Mouse (Mus musculus) T-helper 17 cell (primary cell): Measurements from ENCODE around the gene Etl4.

ENCODE experiments used
- in situ Hi-C, 2 experiments: fragments of 300-600 bp; cut with MboI, MseI; formaldehyde crosslinking; loops; 1 replicate in 1 of 2; 2 replicates in 1 of 2; pipeline ENCODE4 v1.15.1; 2025; ENCODE audit warnings: high pct_unique_total_duplicates in 2 of 2

The Etl4 gene

DNA sequence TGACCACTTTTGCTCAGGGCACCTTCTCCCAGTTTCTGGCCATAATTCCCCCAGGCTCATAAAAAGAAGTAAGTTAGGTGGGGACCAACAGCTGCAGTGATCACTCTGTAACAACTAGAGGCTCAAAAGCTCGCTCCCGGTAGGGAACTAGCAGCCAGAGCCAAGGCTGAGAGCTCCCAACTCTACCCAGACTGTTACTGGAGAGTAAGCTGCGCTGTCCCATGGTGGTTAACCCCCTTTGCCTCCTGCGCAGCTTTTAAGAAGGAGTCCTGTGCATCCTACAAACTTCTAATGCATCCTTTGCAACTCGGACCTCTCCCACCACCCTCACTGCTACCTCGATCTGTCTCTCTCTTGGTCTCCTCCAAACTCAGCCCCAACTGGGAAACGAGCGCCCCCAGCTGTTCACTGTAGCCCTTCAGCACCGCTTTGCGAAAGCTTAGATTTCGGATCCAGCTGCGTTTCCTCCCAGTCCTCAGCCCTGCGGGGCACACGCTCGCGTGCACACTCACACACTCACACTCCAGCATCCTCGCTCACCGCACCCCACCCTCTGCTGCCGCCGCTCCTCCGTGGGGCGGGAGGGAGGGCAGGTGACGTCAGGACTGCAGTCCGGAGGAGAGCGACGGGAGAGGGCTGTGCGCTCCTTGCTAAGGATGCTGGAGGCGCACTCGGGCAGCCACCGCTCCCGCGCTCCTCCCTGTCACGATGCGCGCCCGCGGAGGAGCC lies at the start of gene Etl4:
Etl4 (plus strand) TSS at position 610 of the 729 bp plus-strand sequence.
- in situ Hi-C loops = no loop called here

DNA sequence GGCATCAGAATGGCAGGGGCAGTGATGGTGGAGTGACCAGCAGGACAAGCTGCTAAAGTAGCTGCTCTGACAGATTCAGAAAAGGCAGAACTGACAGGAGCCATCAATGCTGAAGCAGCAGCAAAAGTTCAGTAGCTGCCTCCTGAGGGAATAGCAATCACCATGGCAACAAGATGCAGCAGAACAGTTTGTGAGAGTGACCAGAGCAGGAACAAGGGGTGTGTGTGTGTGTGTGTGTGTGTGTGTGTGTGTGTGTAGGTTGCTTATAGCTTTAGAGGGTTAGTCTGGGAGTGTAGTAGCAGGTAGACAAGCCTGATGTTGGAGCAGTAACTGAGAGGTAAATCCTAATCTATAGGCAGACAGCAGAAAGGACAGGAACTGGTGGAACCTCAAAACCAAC lies 40.4 kb upstream of the Etl4 start:
- in situ Hi-C loops = no loop called here

DNA sequence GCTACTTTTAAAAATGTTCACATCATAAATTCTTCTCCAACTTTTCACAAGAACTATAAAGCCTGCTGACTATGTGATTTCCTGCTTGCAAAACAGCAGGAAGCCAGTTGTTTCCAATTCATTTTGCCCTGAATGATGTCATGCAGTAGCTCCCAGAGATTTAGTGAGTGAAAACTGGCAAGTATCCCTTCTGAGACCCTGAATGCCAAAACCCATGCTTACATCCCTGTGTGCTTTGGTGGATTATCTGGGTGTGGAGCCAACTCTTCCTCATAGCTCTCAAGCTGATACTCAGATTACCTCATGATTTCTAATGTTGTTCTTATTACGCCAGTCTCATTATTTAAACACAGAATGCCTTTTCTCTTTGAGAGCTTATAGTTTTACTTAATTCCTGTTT lies 37.7 kb upstream of the Etl4 start:
- in situ Hi-C loops = no loop called here

DNA sequence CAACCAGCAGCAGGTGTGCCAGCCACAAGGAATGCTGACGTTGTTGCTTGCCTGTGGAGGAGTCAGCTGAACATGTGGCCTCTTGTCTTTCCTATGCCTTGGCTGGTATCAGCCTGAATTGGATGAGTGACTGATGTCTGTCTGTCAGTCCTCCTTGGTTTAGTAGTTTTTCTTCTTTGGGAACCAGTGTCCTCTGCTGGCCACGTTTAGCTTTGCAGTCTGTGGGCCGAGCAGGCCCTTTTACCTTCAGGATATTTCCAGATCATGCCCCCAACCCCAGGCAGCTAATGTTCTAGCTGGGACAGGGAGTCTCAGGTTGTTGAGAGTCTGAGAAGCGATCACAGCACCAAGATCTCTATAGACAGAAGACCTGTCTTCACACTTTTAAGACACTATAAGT lies 18.7 kb upstream of the Etl4 start:
- in situ Hi-C loops = loop anchor here in 1 of 2 experiments (10.0 kb wide), 1 partner anchor 386 kb away; no protein-coding TSS in a partner anchor

DNA sequence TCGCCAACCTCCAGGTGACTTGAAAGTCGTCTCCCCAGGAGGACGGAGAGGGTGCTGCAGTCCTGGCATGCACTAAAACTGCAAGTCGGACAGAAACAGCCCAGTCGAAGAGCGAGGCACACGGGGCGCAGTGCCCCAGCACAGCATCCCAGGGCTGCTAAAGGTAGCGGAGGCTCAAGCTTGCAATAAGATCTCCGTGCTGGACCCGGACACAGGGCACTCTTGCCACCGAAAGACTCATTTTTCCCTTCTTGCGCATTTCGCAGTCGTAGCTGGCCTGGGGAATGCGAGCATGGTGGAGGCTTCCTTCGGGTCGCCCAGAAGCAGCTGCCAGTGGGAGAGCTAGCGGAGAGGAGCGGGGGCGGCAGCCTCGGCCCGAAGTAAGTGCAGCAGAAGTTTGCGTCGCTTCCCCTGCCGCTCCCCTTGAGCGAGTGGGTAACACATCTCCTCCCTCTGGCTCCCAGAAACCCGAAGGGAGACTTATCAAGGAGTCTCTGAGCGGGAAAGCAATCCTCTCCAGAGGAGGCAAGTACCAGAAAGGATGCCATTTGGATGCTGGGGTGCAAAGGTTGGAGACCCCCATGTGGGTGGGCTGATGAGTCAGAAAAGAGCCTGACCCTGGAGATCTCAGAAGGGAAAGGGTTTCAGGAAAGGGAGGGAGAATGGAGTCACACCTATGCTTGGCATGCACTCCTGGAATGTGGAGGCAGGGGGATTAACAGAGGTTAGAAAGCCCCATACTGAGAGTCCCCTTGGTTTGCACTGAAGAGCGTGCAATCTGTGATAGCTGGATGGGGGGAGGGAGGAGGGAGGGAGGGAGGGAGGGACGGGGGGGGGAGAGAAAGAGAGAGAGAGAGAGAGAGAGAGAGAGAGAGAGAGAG lies 560 bp downstream of the Etl4 start:
- in situ Hi-C loops = loop anchor here in 1 of 2 experiments (5.0 kb wide), 1 partner anchor 488 kb away; no protein-coding TSS in a partner anchor

DNA sequence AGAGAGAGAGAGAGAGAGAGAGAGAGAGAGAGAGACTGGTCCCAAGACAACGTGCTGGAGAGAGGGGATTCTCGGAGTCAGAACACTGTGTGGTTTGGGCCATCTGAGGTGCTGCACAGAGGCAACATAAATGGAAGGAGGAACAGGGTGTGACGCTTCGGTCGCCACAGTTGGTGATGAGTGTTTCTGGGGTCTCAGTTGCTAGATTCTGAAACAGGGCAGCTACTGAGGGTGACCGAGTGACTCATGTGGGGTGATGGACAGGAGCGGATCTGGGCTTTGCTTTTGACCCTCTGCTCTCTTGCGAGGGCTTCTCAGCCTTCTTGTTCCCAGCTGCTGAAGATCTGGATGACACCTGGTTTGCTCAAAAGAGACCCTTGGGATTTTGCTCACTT lies 1.2 kb downstream of the Etl4 start:
- in situ Hi-C loops = loop anchor here in 1 of 2 experiments (5.0 kb wide), 1 partner anchor 488 kb away; no protein-coding TSS in a partner anchor

DNA sequence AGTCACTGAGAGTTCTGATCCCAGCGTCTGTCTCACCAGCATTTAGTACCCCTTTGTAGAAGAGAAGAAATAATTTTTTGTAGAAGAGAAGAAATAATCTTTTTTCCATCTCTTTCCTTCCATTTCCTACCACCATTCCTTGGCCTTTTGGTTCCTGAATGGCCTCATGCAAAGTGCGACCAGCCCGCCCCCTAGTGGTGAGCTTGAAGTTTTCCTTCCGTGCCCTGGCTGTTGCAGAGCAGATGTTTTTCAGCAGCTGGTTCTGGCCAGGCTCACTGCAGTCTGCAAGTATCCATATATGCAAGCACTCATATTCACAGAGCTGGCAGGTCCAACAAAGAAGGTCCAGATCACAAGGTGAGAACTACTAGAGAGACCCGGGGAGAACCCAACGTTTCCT lies 9.6 kb downstream of the Etl4 start:
- in situ Hi-C loops = loop anchor here in 1 of 2 experiments (5.0 kb wide), 1 partner anchor 202 kb away; no protein-coding TSS in a partner anchor

DNA sequence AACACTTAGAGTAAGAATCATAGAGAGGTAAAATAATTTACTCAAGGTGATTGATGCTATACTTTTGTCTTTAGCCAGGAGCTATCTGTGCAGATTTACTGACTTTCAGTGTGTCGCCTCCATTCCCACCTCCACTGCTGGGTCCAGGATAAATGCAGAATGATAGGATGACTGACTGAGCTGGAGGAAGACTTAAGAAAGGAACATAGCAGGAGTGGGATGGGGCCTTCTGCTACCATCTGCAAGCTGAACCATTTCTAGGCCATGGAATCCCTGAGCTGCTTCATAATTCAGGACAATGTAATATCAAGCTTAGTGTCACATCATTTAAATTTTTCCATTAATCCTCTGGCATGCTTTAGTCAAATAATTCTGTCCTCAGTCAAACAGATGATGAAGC lies 20.4 kb downstream of the Etl4 start:
- in situ Hi-C loops = no loop called here

DNA sequence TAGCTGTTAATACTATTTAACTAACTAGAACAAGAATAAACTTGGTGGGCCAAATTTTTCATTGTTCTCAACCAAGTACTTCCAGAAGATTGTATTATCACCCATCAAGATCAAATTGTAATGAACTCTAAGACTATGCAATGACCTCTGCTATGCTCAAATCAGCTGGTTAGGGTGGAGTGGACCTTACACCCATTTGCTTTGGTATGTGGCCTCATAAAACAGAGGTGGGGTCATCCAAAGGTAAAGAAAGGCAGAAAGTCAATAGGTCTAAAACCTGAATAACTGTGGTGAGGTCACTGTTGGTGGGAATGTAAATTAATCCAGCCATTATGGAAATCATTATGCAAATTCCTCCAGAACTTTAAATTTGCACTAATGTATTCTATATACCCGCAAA lies 24.3 kb downstream of the Etl4 start:
- in situ Hi-C loops = no loop called here

DNA sequence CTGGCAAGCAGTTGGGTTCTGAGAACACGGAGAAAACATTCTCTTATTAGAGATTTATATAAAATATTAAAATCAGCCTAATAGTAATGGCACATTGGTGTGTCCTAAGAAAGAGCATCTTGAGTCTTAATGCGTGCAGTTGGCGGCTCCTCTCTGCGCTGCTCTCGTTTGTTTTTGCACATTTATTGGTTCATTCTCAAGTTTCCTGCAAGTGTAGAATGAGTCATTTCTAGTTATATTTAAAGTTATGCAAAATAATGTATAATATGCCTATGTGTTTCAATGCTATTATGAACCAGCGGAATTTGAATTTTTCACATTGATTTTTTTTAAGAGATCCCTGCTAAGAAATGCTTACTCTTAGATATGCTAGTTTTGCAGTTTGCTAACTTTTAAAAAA lies 35.6 kb downstream of the Etl4 start:
- in situ Hi-C loops = no loop called here

DNA sequence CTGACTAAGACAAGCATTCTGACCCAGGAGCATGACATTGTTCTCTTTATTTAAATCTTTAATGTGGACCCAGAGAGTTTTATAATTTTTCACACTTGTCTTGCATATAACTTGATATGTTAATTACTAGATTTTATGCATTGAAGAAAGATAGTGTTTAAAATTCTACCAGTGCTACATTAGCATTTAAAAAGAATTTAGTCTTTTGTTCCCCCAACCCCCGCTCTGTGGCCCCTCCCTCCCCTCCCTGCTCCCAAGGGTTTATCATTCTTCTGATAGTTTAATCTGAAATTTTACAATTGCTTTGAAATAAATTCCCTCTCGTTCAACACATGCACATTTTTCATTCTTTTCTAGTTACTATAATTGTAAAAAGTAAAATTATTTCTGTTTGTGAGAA lies 43.4 kb downstream of the Etl4 start:
- in situ Hi-C loops = no loop called here

DNA sequence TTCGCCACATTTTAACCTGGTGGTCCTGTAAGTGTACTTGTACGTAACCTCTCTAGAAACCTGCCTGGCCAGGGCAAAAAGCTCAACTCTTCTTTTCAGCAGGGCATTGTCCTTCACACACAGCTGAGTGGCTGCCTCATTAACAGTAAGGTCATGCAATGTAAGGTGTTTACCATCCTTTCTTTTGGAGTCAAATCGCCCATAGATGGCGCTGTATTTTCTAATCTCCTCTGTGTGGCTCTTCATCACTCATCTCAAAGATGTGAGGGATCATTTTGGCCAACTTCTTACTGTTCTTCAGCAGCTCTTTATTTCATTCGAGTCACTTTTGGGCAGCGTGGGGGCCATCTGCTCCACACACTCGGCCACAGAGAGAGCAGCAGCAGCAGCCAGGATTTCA lies 56.9 kb downstream of the Etl4 start:
- in situ Hi-C loops = no loop called here

DNA sequence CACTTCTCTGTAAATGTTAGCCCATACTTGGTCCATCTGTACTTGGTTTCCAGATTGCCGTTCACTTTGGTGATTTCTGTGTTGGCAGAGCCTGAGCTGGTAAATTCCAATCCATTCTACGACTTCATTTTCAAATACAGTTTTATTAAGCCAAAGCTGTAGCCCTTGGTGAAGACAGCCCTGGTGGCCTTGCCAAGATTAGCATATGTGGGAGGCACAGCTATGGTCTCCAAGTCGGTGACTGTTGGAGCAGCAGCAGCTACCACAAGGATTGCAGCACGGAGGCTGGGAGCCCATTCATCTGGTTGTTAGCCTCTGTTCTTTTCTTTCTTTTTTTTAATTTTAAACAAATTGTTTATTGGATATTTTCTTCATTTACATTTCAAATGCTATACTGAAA lies 128.1 kb downstream of the Etl4 start:
- in situ Hi-C loops = no loop called here

DNA sequence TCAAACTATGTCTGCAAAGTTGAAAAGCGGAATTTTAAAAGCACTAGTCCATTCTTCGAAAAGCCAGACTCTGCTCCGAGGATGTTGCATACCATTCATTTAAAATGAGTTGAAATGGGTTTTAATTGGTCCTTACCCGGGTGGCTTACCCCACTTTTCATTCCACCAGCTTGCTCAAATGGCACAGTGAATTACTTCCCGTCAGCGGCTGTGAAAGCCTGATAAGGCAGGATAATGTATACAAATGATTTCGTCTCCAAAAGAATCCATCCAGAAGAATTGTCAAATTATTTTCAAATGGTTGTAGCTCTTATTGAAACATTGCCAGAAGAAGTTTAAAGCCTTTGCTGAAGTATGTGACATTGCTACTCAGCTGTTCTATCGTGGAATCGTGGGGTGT lies 162.8 kb downstream of the Etl4 start:
- in situ Hi-C loops = no loop called here

DNA sequence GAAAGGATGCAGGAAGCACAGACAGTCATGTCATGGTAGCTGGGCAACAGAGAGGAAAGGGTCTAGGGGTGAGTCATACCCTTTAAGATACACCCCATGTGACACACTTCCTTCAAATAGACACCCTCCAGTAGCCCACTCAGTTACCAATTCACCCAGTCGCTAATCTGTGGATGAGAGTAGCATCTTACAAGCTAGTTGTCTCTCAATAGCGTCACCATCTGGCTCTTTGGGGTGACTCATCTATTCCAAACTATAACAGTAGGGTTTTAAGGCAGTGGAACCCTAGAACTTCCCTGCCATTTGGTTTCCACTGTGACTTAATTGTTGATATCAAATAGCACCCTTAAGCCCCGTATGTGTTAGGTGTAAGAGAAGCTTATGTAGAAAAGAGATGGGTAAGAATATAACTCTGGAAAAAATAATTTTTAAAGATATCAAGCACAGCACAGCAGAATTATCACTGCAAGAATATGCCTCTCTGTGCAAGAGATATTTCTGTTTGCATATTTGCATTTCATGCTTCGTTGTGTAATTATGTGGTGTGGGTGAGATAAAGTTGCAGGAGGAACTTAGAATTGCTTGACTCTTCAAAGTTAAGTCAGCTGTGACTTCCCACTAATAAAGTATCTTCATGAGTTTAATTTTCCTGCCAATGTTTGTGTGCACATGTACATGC lies 166.7 kb downstream of the Etl4 start:
- in situ Hi-C loops = no loop called here

DNA sequence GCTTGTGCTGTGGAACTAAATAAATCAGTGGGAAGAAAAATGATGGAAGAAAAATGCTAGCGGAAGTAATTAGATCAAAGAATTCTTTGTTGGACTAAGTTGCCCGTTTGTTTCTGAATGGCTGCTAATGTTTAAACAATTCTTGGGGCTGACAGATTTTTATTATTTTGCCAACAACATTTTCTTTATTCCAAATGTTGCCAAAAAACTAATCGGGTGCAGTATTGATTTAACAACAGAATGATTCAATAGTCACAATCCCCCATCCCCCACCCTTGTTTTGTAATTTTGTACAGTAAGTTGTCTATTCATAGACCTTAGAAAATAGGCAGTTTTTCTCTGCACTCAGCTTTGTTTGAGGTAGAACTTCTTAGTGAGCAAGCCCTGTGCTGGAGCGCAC lies 175.2 kb downstream of the Etl4 start:
- in situ Hi-C loops = no loop called here

DNA sequence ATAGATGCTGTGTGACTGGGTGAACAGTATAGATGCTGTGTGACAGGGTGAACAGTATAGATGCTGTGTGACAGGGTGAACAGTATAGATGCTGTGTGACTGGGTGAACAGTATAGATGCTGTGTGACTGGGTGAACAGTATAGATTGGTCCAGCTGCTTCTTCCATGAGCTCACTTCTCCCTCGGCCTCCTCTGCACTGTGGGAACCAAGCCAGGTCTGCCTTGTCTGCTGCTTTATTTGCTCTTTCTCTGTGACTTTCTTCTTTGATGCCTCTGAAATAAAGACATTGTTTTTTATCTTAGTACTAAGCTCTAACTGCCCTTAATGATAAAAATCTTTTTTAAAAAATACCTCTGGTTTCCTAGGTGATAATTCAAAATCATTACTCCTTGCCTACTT lies 195.9 kb downstream of the Etl4 start:
- in situ Hi-C loops = no loop called here

DNA sequence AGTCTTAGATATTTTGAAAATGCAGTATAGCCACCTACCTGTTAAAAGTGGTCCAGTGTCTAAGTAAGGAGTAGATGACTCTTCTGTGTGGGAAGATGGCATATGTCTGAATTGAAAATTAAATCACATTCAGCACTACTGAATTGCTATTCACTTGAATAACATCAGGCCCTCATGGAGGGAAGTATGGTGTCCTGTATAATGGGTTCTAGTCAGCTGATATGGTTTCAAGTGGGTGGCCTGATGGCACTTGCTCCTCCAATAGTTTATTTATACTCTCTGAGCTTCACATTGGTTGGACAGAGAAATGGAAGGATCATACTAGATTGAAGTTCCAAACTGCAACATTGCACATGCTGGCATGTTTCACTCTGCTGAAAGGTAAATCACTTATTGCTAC lies 202.1 kb downstream of the Etl4 start:
- in situ Hi-C loops = no loop called here

DNA sequence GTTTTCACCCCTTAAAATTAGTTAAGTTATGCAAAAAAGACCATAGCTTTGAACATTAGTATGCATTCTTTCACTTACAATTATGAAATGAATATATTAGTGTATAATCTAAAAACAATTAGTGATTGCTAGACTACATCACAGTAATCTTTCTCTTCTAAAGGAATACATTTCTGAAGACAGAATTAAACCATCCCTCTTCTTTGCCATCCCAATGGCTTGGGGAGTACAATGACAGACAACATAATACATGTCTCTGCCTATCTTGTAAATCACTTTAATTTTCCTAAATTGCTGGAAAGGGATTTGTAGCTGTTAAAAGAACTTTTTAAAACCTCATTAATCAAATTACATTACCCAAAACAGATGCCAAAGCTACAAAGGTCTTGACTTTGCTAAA lies 216.3 kb downstream of the Etl4 start:
- in situ Hi-C loops = no loop called here

DNA sequence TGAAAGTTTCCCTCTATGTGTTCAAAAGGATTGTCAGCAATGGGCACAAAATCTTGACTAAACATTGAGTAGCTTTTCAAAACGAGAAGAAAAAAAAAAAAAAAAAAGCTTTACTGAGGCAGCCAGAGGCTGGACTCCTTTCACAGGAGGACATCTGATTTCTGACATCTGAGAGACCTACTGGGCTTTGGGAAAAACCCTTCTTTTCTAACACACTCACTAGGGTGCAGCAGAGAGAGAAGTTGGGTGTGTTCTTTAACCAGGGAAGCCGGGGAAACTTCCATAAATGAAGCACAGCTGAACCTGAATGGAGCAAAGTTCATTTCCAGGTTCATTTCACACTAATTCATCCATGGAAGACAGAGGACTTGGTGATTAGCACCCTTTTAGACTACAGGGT lies 222.2 kb downstream of the Etl4 start:
- in situ Hi-C loops = no loop called here

DNA sequence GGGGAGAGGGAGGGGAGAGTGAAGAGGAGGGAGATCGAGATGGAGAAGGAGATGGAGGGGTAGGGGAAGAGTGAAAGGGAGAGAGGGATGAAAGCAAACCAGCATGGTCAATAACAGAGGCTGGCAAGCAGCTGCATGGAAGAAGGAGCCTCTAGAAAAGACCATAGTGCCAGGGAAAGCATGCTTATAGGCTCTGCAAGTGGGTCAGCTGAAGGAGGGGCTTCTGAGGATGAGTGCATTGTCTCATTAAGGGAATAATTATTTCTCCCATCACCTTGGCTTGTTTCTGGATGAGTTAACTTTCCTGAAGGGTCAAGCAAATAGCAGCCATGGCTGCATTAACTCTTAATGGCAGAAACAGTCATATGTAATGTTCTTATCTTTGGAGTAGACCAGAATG lies 228.8 kb downstream of the Etl4 start:
- in situ Hi-C loops = no loop called here

DNA sequence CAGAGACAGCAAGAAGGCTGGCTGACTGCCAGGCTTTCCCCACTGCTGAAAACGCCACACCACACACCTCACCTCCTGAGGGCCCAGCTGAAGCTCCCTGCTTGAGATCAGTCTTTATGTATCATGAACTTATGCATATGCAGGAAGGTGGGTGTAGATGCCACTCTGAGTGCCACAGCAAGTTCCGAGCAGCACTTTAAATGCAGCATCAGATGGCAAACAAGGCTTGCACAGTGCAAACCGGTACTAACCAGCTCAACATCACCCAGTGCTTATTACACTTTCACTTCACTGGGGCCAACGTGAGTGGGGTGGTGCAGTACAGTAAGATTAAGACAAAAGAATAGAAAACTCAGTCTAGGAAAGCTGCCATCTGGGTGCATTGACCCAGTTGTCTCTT lies 235.8 kb downstream of the Etl4 start:
- in situ Hi-C loops = no loop called here
